Mouse (Mus musculus) hindbrain, embryonic 13.5 days (tissue): ENCODE measurements around the gene Atp1a3. TPM values are rescaled to one million over a fixed set of nuclear protein-coding genes. Genes with fewer than 3 reads are reported as not detected.

ENCODE experiments used
- ATAC-seq: fragments of 200-750 bp; cut with Nextera tagmentation; 2 replicates; pipeline ENCODE4 v1.8.0; 2017; ENCODE audit warnings: moderate TSS enrichment; ENCODE audit not compliant: low FRiP score
- H3K27ac ChIP-seq: fragments of 300-500 bp; sonication (generic); 2 replicates; pipeline ENCODE4 v1.5.1; 2015; ENCODE audit warnings: inconsistent platforms, mild to moderate bottlenecking, moderate library complexity
- H3K27me3 ChIP-seq: fragments of 300-500 bp; sonication (generic); 2 replicates; pipeline ENCODE4 v1.6.1; 2015; ENCODE audit warnings: mild to moderate bottlenecking, inconsistent platforms
- H3K36me3 ChIP-seq: fragments of 300-500 bp; sonication (generic); 2 replicates; pipeline ENCODE4 v1.6.1; 2015; ENCODE audit warnings: mild to moderate bottlenecking, inconsistent platforms
- H3K4me1 ChIP-seq: fragments of 300-500 bp; sonication (generic); replicated peaks from 2 replicates; pipeline ENCODE4 v1.6.1; 2015; ENCODE audit warnings: inconsistent platforms
- H3K4me2 ChIP-seq: fragments of 300-500 bp; sonication (generic); 2 replicates; pipeline ENCODE4 v1.6.1; 2015; ENCODE audit warnings: inconsistent platforms, mild to moderate bottlenecking, moderate library complexity
- H3K4me3 ChIP-seq: fragments of 300-500 bp; sonication (generic); 2 replicates; pipeline ENCODE4 v1.5.1; 2015; ENCODE audit warnings: mild to moderate bottlenecking, inconsistent platforms
- H3K9ac ChIP-seq: fragments of 300-500 bp; sonication (generic); 2 replicates; pipeline ENCODE4 v1.6.1; 2015; ENCODE audit warnings: mild to moderate bottlenecking, inconsistent platforms
- H3K9me3 ChIP-seq: fragments of 300-500 bp; sonication (generic); 2 replicates; pipeline ENCODE4 v1.6.1; 2016; ENCODE audit warnings: inconsistent platforms
- WGBS: fragments of 180-500 bp; shearing (Covaris S2); methylation state at CpG from one replicate; pipeline ENCODE4 v1.1.7; 2015; 5-methylcytosine and 5-hydroxymethylcytosine counted together
- polyA plus RNA-seq: library from polyadenylated mRNA; unstranded; fragments of >200 nt; fragmentation: Nextera tagmentation; extraction: Ambion mirVana; gene quantifications from 2 replicates; pipeline ENCODE4 v1.2.1, GENCODE M21; 2015

Atp1a3 gene
- polyA plus RNA-seq, 1 experiment from 2014 or later = 253 TPM

DNA sequence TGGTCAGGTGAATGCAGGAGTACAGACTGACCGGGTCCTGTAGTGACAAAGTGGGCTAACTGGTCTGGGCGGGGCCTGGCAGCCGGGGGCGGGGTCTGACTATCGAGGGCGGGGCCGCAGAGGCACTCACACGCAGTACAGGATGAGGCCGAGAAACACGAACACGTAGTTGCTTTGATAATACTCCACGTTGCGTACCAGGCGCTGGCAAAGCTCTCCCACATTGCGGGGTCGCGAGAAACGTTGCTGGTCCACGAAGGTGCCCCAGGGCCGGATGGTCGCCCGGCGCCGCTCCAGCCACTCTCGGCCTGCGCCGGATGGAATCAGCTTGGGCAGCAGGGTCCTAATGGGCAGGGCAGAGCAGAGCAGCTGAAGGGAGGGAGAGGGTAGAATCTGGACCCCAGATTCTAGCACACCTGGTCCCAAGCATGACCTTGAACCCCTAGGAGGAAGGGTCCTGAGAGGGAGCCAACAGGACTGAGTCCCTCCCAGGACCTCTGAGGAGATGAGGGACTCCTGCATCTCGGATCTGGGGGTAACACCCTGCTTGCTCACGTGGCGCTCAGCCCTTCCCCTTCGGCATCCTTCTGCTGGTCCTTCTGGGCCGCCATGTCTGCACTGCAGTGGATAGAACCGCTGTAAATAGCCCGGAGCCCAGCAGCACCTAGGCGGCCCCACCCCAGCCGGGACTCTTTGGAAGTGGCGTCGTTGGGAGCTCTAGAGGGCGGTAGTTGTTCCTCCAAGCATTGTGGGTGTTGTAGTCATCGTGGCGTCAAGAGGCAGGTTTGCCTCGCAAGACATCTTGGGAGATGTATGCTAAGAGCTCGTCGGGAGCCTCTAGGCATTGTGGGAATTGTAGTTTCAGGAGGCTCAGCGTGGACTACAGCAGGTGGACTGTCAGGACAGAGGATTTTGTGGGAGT is 33.5 kb downstream of the Atp1a3 start, which contains the start of gene Rabac1:
Rabac1 (minus strand) TSS at position 783 of the 922 bp plus-strand sequence.
- H3K9me3 ChIP-seq = no peaks in the 10 kb centered on the region
- H3K4me3 ChIP-seq = peak within 1 kb of the TSS; percentile 80
- peak within 1 kb of the TSS; percentile 86 for H3K27ac ChIP-seq
- H3K27me3 ChIP-seq = no peaks in the 10 kb centered on the region
- peaks cover 16% of the 10 kb centered on the region for H3K4me1 ChIP-seq
- under 1% methylated on average over 45 of the region's 45 CpGs for WGBS
- peak; percentile 93 for ATAC-seq
- peak within 1 kb of the TSS; percentile 94 for H3K9ac ChIP-seq
- H3K4me2 ChIP-seq = peak within 1 kb of the TSS; percentile 67
- peaks cover 14% of the 10 kb centered on the region for H3K36me3 ChIP-seq

GRCm38 (mm10) chr7:24971261-24971971 is 34.3 kb downstream of the Atp1a3 start:
- H3K4me2 ChIP-seq = peak overlapping the region; percentile 67
- H3K36me3 ChIP-seq = peaks cover 12% of the 10 kb centered on the region
- no peaks in the 10 kb centered on the region for H3K9me3 ChIP-seq
- peak overlapping the region; percentile 86 for H3K27ac ChIP-seq
- peak overlapping the region; percentile 94 for H3K9ac ChIP-seq
- no peaks in the 10 kb centered on the region for H3K27me3 ChIP-seq
- ATAC-seq = no peak; the same call in 1 of the 2 replicates
- 12% methylated on average over 19 of the region's 19 CpGs for WGBS
- peak overlapping the region; percentile 80 for H3K4me3 ChIP-seq
- peaks cover 16% of the 10 kb centered on the region for H3K4me1 ChIP-seq

DNA sequence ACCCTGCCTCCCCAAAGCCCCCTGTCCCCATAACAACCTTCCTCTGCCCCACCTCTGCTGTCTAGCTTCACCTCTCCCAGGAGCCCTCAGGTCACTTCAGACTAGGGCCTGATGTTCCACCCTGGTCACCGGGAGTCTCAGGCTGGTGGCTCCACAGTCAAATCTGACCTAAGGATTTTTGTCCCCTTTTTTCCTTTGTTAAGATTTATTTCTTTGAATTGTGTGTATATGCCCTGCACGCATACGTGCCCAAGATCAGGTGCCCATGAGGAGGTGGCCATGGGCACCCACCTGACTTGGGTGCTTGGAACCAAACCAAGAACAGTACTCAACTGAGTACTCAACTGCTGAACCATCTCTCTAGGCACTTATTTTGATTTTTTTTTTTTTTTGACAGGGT is 35.4 kb downstream of the Atp1a3 start:
- Histone ChIP-seq H3K9ac (no peak overlapping the region), H3K4me2 (no peak overlapping the region), H3K27ac (no peak overlapping the region), H3K4me3 (no peak overlapping the region), H3K9me3 (no peaks in the 10 kb centered on the region), H3K36me3 (peaks cover 12% of the 10 kb centered on the region), H3K27me3 (no peaks in the 10 kb centered on the region), H3K4me1 (peaks cover 16% of the 10 kb centered on the region)
- 91% methylated on average over 3 of the region's 3 CpGs for WGBS
- ATAC-seq = no peak

DNA sequence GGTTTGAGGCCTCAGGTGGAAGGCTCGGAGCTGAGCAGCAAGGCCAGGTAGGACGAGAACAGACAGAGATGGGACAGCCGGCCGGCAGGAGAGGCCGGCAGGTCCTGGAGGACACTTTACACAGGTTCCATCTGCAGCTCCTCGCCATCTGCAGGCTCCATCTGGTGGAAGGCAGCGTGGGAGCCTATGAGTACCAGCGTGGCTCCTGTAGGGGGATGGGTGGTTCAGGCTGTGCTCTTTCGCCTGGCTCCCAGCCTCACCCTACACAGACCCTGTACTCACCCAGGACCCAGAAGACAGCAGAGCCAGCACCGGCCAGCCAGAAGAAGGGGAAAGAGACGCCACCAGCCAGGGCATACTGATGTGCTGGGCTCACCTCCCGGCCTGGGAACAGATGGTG is 36.0 kb downstream of the Atp1a3 start:
- no peak overlapping the region for H3K4me2 ChIP-seq
- peaks cover 16% of the 10 kb centered on the region for H3K4me1 ChIP-seq
- no peak overlapping the region for H3K4me3 ChIP-seq
- no peak for ATAC-seq
- H3K27ac ChIP-seq = no peak overlapping the region
- no peaks in the 10 kb centered on the region for H3K9me3 ChIP-seq
- H3K9ac ChIP-seq = no peak overlapping the region
- H3K36me3 ChIP-seq = peaks cover 12% of the 10 kb centered on the region
- 75% methylated on average over 12 of the region's 12 CpGs for WGBS
- H3K27me3 ChIP-seq = no peaks in the 10 kb centered on the region

DNA sequence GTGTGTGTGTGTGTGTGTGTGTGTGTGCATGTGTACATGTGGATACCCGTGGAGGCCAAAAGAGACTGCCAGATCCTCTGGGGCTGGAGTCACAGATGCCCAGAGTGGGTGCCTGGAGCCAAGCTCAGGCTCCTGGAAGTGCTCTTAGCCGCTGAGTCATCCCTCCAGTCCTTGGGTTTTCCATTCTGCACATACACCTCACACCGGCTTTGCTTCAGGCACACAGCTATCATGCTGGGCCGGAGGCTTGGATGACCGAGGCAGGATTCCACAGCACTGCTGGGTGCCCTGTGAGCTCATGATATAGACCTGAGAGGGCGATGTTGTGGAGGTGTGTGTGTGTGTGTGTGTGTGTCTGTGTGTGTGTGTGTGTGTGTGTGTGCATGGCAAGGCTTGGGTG is 37.3 kb downstream of the Atp1a3 start:
- H3K4me3 ChIP-seq = no peak overlapping the region
- no peak overlapping the region for H3K9ac ChIP-seq
- H3K27ac ChIP-seq = no peak overlapping the region
- H3K27me3 ChIP-seq = no peaks in the 10 kb centered on the region
- H3K4me1 ChIP-seq = peaks cover 16% of the 10 kb centered on the region
- no peaks in the 10 kb centered on the region for H3K9me3 ChIP-seq
- WGBS = 74% methylated on average over 6 of the region's 6 CpGs
- H3K36me3 ChIP-seq = peaks cover 12% of the 10 kb centered on the region
- no peak overlapping the region for H3K4me2 ChIP-seq
- ATAC-seq = no peak

- H3K4me2 ChIP-seq = no peak overlapping the region
- H3K9me3 ChIP-seq = no peaks in the 10 kb centered on the region
- no peaks in the 10 kb centered on the region for H3K27me3 ChIP-seq
- ATAC-seq = no peak
- no peak overlapping the region for H3K9ac ChIP-seq
- H3K36me3 ChIP-seq = peaks cover 12% of the 10 kb centered on the region
- H3K4me3 ChIP-seq = no peak overlapping the region
- H3K4me1 ChIP-seq = peaks cover 16% of the 10 kb centered on the region
- no peak overlapping the region for H3K27ac ChIP-seq
- WGBS = 84% methylated on average over 8 of the region's 8 CpGs
Observed at GRCm38 (mm10) chr7:24967966-24968365, 37.8 kb downstream of the Atp1a3 start.

DNA sequence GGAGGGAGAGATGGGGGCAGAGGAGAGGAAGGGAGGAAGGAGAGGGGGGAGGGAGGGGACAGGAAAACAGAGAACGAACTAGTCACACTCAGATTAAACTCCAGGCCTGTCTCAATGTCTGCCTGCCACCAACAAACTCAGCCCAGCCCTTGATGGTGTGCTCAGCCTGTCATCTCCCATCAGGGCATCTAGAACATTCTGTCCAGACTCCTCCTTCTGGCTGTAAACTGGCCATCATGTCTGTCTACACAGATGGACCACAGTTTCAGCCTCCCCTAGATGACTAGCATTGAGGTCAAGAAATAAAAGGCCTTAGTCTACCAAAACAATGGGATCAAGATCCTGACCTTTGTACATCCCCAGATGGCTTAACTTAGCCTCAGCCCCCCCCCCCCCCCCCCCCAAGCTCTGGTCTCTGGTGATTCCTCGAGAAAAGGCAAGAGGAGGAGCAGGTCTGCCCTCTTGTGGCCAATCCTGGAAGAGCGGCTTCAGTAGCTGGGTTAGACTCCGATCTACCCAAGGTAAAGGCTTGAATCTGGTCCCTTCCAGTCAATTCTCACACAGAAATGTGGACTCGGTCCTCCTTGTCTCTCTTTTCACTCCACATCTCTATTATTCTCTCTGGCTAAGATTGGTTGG is 40.7 kb downstream of the Atp1a3 start:
- 13% methylated on average over 5 of the region's 5 CpGs for WGBS
- Histone ChIP-seq H3K4me1 (0 out of 2 replicates have a peak, but pooled peaks cover 3% of the 10 kb centered on the region), H3K27me3 (no peaks in the 10 kb centered on the region), H3K4me3 (no peak overlapping the region), H3K9ac (no peak overlapping the region), H3K36me3 (peaks cover 12% of the 10 kb centered on the region), H3K9me3 (no peaks in the 10 kb centered on the region), H3K4me2 (no peak overlapping the region), H3K27ac (no peak overlapping the region)
- ATAC-seq = peak; percentile 45

- peaks cover 5% of the 10 kb centered on the region for H3K36me3 ChIP-seq
- H3K9ac ChIP-seq = no peak overlapping the region
- no peak overlapping the region for H3K4me2 ChIP-seq
- H3K4me1 ChIP-seq = no peaks in the 10 kb centered on the region
- no peak overlapping the region for H3K4me3 ChIP-seq
- WGBS = 73% methylated on average over 2 of the region's 2 CpGs
- ATAC-seq = no peak
- no peaks in the 10 kb centered on the region for H3K9me3 ChIP-seq
- no peak overlapping the region for H3K27ac ChIP-seq
- H3K27me3 ChIP-seq = no peaks in the 10 kb centered on the region
Observed at GRCm38 (mm10) chr7:24964288-24964687, 41.5 kb downstream of the Atp1a3 start.

- no peaks in the 10 kb centered on the region for H3K36me3 ChIP-seq
- peak overlapping the region; percentile 54 for H3K4me2 ChIP-seq
- ATAC-seq = no peak
- no peak overlapping the region for H3K27ac ChIP-seq
- H3K27me3 ChIP-seq = peaks cover 72% of the 10 kb centered on the region
- H3K4me1 ChIP-seq = peaks cover 50% of the 10 kb centered on the region
- no peaks in the 10 kb centered on the region for H3K9me3 ChIP-seq
- peak overlapping the region; percentile 31 for H3K4me3 ChIP-seq
- WGBS = 4% methylated on average over 17 of the region's 33 CpGs
- peak overlapping the region; percentile 65 for H3K9ac ChIP-seq
Observed at GRCm38 (mm10) chr7:24955226-24955625, 50.5 kb downstream of the Atp1a3 start.

DNA sequence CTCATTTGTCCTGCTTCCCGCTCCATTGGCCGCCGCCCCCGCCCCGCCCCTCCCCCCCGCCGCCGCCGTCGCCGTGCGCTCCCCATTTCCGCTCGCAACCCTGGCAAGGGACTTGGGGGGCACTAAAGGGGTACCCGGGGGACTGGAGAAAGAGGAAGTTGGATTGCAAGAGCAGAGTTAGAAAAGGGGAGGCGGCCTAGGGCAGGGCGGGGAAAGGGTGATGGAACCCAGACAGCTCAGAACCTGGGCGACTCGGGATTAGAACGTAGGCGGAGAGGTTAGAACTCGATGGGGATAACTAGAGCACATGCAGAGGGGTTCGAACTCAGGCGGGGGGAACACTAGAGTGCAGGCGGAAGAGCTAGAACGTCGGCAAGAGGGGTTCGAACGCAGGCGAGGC is 51.3 kb downstream of the Atp1a3 start:
- 3% methylated on average over 26 of the region's 30 CpGs for WGBS
- peak overlapping the region; percentile 53 for H3K9ac ChIP-seq
- peak overlapping the region; percentile 54 for H3K4me2 ChIP-seq
- H3K27ac ChIP-seq = no peak overlapping the region
- no peaks in the 10 kb centered on the region for H3K36me3 ChIP-seq
- H3K9me3 ChIP-seq = no peaks in the 10 kb centered on the region
- peak overlapping the region; percentile 31 for H3K4me3 ChIP-seq
- no peak for ATAC-seq
- peaks cover 58% of the 10 kb centered on the region for H3K4me1 ChIP-seq
- H3K27me3 ChIP-seq = peaks cover 79% of the 10 kb centered on the region

GRCm38 (mm10) chr7:24953966-24954365 is 51.8 kb downstream of the Atp1a3 start:
- Histone ChIP-seq H3K4me1 (peaks cover 62% of the 10 kb centered on the region), H3K4me3 (peak overlapping the region; percentile 31), H3K4me2 (peak overlapping the region; percentile 54), H3K27ac (no peak overlapping the region), H3K36me3 (no peaks in the 10 kb centered on the region), H3K9ac (peak overlapping the region; percentile 53; the same call in 1 of the 2 replicates), H3K27me3 (peaks cover 84% of the 10 kb centered on the region), H3K9me3 (no peaks in the 10 kb centered on the region)
- 2% methylated on average over 17 of the region's 24 CpGs for WGBS
- ATAC-seq = peak; percentile 26; the same call in 1 of the 2 replicates
